Mouse (Mus musculus) adipocyte (in vitro differentiated cells): Measurements from ENCODE around the gene Spata1.

Experiments
- DNase-seq: peaks from one replicate; pipeline ENCODE4 v3.0.0-alpha.2; 2016; ENCODE audit warnings: low spot score

The Spata1 gene

DNA sequence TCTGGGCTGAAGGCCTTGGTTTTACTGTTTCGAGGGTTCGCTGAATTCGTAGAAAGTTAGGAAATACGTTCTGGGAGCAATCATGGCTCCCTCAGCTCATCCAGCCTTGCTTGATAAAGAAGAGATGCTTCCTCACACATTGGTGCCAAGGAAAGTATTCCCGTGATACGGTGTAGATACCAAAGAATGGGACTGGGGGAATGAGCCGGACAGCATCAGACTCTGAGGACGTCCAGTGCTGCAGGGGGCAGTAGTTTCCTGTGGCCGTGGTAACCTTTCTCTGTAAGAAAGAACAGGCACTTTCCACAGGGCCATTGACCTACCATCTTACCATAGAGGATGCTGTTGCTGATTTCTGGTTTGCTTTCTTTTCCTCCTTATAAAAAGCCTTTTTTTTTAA lies 80.0 kb downstream of the Spata1 start:
- no peak for DNase-seq

DNA sequence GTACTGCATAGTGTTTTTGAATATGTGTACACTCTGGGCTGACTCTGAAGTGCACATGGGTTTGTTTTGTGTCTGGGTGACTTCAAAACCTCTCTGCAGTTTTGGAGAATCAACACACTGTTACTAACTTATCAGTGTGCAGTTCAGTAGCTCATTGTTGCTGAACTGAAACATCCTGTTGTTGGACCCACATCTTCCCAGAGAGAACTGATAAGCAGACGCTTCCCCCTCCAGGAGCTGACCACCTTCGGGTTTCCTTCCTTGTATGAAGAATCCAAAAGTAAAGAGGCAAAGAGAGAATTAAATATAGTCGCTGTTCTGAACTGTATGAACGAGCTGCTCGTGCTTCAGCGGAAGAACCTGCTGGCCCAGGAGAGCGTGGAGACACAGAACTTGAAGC lies 80.7 kb downstream of the Spata1 start:
- DNase-seq, result no peak

DNA sequence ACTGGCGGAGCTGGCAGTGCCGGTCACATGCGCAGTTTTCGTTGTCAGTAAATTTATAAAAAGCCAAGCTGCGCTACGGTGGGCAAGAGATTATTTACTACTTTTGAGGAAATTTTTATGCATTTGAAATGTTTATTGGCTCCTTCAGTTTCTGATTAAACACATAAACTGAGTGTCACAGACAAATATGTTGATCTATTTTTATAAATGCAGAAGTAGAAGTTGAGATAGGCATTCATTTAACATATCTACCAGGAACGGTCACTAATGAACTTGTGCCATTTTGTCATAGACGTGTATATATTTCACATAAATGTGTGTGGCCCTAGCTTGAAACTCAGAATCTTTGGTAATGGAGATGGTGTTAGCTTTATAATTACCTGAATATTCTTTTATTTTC lies 81.7 kb downstream of the Spata1 start:
- DNase-seq, result no peak

DNA sequence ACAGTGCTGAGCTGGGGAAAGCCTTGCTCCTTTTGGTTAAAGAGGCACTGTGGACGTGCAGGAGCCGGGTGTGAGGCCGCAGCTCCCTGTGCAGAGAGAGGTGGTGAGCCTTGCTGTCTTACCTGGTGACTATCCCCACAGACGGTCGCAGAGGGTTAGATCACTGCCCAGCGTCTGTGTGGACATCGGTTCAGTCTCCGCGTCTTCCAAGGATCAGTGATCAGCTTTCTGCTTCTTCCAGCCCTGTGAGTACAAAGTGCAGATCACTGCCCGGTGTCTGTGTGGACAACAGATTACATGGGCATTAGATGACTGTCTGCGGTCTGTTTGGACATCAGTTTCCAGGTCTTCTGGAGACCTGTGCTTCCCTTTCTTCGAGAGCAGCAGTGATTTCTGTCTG lies 85.0 kb downstream of the Spata1 start:
- DNase-seq, result no peak

DNA sequence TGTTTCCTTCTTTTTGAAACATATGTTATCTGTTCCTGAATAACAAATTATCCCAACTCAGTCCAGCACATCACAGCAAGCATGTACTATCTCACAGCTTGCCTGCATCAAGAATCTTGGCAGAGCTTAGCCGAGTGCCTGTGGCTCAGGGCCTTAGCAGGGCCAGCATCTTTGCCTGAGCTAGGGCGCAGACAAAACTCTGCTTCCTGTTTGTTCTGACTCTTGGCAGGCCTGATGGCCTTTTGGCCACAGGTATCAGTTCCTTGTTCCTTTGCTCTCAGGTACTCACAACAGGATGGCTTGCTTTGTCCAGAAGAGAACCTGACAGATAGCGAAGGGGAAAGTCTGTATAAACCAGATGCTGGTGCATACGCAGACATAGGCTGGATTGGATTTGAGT lies 85.6 kb downstream of the Spata1 start:
- no peak for DNase-seq

DNA sequence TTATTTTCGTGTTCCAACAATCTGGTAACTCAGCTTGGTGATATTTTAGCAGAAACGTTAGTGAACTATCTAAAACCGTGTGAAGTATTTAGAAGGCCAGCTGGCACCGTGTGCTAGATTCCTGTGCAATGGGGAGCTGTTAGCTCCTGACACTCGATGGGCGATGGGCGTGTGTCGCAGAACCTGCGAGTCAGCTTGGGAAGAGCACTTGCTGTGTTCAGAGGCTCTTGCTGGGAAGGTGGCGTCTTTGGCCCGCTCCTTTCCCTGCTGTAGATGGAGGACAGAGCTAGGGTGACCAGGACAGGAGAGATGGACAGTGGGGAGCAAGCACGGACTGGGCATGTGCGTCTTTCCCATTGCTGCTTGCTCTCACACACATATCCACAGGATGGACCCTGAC lies 86.5 kb downstream of the Spata1 start:
- DNase-seq, result no peak

DNA sequence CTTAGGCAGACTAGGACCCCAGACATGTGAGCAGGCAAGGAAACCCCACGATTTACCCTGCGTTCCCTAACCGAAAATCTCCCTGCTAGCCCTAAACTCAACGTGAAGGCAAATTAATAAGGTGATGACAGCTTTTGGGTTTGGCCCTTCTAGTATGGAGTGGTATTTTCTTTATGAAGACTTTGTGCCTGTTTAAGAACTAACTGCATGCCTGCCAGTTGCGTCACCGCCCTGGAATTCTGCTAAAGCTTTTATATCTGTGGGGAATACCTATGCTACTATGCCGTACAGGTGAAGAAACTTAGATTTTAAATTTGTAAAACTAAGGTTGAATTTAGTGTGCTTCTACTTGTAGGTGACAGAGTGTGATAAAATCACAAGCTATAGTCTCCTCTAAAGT lies 87.1 kb downstream of the Spata1 start:
- no peak for DNase-seq

DNA sequence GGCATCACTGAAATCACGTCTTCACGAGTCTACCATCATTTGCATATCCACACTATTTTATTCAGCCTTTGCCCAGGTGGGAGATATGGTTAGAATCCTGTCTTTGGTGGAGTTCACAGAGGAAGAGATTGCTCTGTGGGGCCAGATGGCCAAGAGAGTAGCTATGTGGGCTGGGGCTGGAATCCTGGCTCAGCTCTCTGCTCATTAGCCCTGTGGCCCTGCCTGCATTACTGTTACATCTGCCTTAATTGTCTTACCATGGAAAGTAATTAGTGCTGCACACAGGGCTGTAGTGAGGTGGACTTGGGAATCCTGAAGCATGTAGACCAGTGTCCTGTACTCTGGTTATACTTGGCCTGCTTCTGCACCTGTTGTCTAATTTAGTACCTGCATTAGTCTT lies 87.5 kb downstream of the Spata1 start:
- DNase-seq, result no peak

DNA sequence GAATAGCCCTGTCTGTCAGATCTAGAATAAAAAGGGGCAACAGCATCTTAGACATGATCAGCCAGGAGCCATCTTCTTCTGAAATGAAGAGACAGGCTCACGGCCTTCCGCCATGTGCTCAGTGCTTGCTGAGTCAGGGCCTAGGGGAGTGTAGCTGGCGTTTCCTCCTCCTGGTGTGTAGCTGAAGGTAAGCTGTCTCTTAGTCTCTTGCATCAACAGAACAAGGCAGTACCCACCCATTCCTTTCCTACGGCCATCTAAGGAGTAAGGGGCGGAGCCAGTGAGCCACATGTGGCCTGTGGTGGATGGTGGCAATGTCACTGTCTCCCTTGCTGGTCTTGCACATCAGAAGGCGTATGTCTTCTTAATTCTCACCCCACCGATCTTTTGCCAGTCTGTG lies 89.4 kb downstream of the Spata1 start:
- DNase-seq, result no peak
